Mouse (Mus musculus): ENCODE data around the gene Scube3. TPM values are rescaled to one million over a fixed set of nuclear protein-coding genes. Genes with fewer than 3 reads are reported as not detected.

Scube3 gene
- polyA plus RNA-seq, 1 experiment from 2014 or later, result 7.3 TPM

DNA sequence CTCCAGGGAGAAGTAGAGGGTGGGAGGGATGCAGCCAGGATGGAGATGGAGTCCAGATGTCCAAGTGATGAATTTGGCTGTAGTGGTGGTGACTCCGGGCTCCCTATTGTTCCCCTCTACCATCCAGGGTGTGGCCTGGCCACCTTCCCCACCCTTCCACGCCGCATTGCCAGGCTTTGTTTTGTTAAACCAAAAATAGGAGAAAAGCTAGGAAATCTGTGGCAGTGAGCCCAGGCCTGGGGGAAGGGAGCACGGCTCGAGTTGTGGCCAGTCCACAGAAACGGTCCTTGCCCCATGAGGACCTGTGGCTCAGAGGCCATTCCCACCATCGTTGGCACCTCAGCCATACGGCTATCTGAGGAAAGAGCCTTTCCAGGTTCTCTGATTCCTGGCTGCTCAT, 13.0 kb downstream of the Scube3 start:
- no peak overlapping the region for H3K4me3 ChIP-seq
- H3K9ac ChIP-seq, result no peak overlapping the region
- H3K27me3 ChIP-seq (replicated peaks), result 0 out of 2 replicates have a peak, but pooled peaks cover 4% of the 10 kb centered on the region
- no peak overlapping the region for H3K4me2 ChIP-seq (replicated peaks)
- 87% methylated on average over 8 of the region's 8 CpGs for WGBS
- no peak for ATAC-seq (ENCODE audit: low FRiP score, low read depth)
- no peak overlapping the region for H3K27ac ChIP-seq
- H3K36me3 ChIP-seq, result peaks cover 64% of the 10 kb centered on the region
- peaks cover 15% of the 10 kb centered on the region; the same call in 1 of the 2 replicates for H3K4me1 ChIP-seq
- H3K9me3 ChIP-seq, result no peaks in the 10 kb centered on the region

DNA sequence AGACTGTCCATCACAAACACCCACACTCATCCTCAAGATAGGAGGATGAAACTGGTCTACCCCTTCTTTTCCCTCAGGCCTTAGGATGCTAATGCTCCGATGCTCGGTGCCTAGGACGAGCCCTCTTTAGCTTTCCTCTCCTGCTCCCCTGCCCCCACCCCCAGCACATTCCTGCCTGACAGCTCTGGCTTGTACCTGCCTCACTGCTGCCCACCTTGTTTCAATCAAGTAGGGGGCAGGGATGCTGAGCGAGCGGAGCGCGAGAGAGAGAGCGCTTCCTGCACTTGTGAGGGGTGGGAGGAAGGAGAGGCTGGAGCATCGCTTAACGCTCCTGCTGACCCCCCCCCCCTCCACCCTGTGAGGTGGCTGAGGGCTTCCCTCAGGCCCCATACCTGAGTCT, 18.4 kb downstream of the Scube3 start:
- Histone ChIP-seq H3K4me2 (replicated peaks) (no peak overlapping the region), H3K4me3 (no peak overlapping the region), H3K27me3 (replicated peaks) (0 out of 2 replicates have a peak, but pooled peaks cover 4% of the 10 kb centered on the region), H3K9ac (no peak overlapping the region), H3K9me3 (no peaks in the 10 kb centered on the region), H3K27ac (no peak overlapping the region), H3K36me3 (peaks cover 82% of the 10 kb centered on the region), H3K4me1 (peaks cover 20% of the 10 kb centered on the region; the same call in 1 of the 2 replicates)
- 31% methylated on average over 10 of the region's 10 CpGs for WGBS
- ATAC-seq (ENCODE audit: low FRiP score, low read depth), result no peak

- no peak overlapping the region for H3K9ac ChIP-seq
- H3K36me3 ChIP-seq, result peaks cover 82% of the 10 kb centered on the region
- 0 out of 2 replicates have a peak, but pooled peaks cover 4% of the 10 kb centered on the region for H3K27me3 ChIP-seq (replicated peaks)
Observed at GRCm38 (mm10) chr17:28161310-28161881, 19.5 kb downstream of the Scube3 start.

DNA sequence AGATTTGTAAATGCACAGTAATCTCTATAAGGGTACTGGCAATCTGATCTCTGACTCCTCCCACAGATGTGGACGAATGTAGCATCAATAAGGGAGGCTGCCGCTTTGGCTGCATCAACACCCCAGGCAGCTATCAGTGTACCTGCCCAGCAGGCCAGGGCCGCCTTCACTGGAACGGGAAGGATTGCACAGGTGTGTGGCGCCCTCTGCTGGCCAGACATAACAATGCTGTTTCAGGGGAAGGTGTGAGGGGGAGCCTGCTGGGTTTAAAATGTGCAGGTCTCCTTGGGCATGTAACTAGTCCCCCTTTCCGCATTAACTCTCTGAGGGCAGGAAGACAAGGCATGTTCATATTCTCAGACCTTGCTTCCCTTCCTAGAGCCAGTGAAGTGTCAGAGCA, 21.7 kb downstream of the Scube3 start:
- H3K4me3 ChIP-seq, result no peak overlapping the region
- no peak overlapping the region for H3K4me2 ChIP-seq (replicated peaks)
- WGBS, result 7% methylated on average over 6 of the region's 6 CpGs
- 0 out of 2 replicates have a peak, but pooled peaks cover 4% of the 10 kb centered on the region for H3K27me3 ChIP-seq (replicated peaks)
- no peaks in the 10 kb centered on the region for H3K9me3 ChIP-seq
- peaks cover 77% of the 10 kb centered on the region for H3K36me3 ChIP-seq
- H3K9ac ChIP-seq, result no peak overlapping the region
- H3K4me1 ChIP-seq, result peaks cover 12% of the 10 kb centered on the region; the same call in 1 of the 2 replicates
- H3K27ac ChIP-seq, result no peak overlapping the region
- no peak; the same call in 1 of the 2 replicates for ATAC-seq (ENCODE audit: low FRiP score, low read depth)

More at GRCm38 (mm10) chr17:28161310-28161881, 19.5 kb downstream of the Scube3 start:
- peaks cover 18% of the 10 kb centered on the region; the same call in 1 of the 2 replicates for H3K4me1 ChIP-seq
- 33% methylated on average over 11 of the region's 11 CpGs for WGBS
- H3K9me3 ChIP-seq, result no peaks in the 10 kb centered on the region
- no peak overlapping the region for H3K27ac ChIP-seq
- no peak overlapping the region for H3K4me3 ChIP-seq
- H3K4me2 ChIP-seq (replicated peaks), result no peak overlapping the region
- ATAC-seq (ENCODE audit: low FRiP score, low read depth), result no peak

- ATAC-seq (ENCODE audit: low FRiP score, low read depth), result no peak
- H3K27ac ChIP-seq, result no peak overlapping the region
- H3K36me3 ChIP-seq, result peaks cover 51% of the 10 kb centered on the region
- 89% methylated on average over 6 of the region's 6 CpGs for WGBS
- H3K27me3 ChIP-seq (replicated peaks), result no peaks in the 10 kb centered on the region
- no peak overlapping the region for H3K4me2 ChIP-seq (replicated peaks)
- H3K9me3 ChIP-seq, result no peaks in the 10 kb centered on the region
- no peak overlapping the region for H3K4me3 ChIP-seq
- peaks cover 12% of the 10 kb centered on the region for H3K4me1 ChIP-seq
- H3K9ac ChIP-seq, result no peak overlapping the region
Observed at GRCm38 (mm10) chr17:28170460-28171305, 28.7 kb downstream of the Scube3 start.

DNA sequence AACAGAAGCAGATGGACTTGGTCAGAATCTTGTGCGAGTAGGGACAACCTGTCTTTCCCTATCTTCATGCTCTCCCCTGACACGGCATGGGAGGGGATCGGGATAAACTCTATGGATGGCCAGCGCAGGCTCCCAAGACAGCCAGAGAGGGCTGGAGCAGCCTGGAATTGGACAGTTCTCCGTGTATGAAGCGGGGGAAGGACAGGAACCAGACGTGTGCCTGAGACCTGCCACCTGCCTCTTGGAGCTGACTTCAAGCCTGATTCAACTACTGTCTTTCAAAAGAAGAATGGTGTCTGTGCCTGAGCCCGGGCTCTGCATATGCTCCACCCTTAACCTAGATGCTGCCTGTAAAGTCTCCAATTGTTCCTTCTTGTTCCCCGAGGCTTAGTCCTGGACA, 30.7 kb downstream of the Scube3 start:
- Histone ChIP-seq H3K9me3 (no peaks in the 10 kb centered on the region), H3K4me2 (replicated peaks) (no peak overlapping the region), H3K4me1 (peaks cover 23% of the 10 kb centered on the region), H3K36me3 (peaks cover 39% of the 10 kb centered on the region), H3K9ac (no peak overlapping the region), H3K4me3 (no peak overlapping the region), H3K27me3 (replicated peaks) (no peaks in the 10 kb centered on the region), H3K27ac (no peak overlapping the region)
- no peak for ATAC-seq (ENCODE audit: low FRiP score, low read depth)
- 76% methylated on average over 9 of the region's 9 CpGs for WGBS

DNA sequence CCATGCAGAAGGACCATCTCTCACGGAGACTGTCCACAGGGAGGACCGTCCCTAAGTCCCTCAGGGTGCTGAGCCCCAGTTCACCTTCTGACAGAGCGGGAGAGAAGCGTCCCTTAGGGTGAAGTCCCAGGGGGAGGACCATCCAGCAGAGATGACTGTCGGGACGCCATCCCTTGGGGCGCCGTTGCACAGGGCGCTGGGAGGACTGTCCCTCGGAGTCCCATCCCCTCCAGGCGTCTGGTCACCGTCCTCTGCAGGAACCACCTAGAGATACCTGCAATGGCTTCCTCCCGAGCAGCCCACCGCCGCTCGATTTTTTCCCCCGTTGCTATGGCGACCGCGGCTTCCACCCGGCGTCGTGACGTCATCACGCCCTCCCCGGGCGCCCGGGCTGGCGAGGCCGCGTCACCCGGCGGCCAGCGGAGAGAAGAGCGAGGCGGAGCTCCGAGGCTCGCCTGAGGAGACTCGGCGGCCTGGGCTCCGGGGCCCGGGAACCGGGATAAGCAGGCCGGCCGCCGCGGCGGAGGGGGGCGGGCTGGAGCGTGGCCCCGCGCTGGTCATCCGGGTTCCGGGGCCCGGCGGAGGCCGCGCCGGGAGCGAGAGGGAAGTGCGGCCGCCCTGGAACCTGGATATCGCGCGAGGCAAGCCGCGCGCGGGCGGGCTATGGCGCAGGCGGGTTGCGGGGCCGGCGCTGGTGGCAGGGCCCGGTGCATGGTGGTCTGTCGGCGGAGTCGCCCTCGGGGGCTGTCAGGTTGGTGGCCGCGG, 35.0 kb downstream of the Scube3 start, which contains the start of gene Zfp523:
TSS of gene Zfp523 (plus strand) at position 355 of the 765 bp plus-strand sequence.
- Histone ChIP-seq H3K27ac (peak within 1 kb of the TSS; percentile 88), H3K4me2 (replicated peaks) (peak within 1 kb of the TSS; percentile 97), H3K36me3 (0 out of 2 replicates have a peak, but pooled peaks cover 6% of the 10 kb centered on the region), H3K27me3 (replicated peaks) (no peaks in the 10 kb centered on the region), H3K4me1 (peaks cover 31% of the 10 kb centered on the region), H3K9ac (peak within 1 kb of the TSS; percentile 96), H3K9me3 (no peaks in the 10 kb centered on the region), H3K4me3 (peak within 1 kb of the TSS; percentile 88)
- peak; percentile 87 for ATAC-seq (ENCODE audit: low FRiP score, low read depth)
- WGBS, result under 1% methylated on average over 82 of the region's 82 CpGs

DNA sequence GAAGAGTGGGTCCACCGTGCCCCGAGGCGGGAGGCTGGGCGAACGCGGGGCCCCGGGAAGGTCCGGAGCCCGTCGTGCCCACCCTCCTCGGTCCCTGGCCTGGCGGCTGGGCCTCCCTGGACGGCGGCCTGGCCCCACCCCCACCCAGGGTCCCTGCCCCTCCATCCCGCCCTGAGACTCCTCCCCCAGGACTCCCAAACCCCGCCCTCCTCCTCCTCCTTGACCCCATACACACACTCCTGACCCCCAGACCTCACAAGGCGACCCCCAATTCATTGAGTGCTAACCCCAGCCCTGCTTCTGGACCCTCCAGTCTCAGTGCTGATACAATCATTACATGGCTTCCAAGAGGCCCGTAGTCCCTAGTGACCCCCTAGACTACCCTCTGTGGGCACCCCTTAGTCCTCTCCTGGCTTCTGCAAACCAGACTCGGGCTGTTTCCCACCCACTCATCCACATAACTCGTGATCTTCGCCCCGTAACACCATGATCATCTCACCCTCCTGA, 35.7 kb downstream of the Scube3 start:
- WGBS, result 10% methylated on average over 21 of the region's 22 CpGs
- peaks cover 29% of the 10 kb centered on the region for H3K4me1 ChIP-seq

DNA sequence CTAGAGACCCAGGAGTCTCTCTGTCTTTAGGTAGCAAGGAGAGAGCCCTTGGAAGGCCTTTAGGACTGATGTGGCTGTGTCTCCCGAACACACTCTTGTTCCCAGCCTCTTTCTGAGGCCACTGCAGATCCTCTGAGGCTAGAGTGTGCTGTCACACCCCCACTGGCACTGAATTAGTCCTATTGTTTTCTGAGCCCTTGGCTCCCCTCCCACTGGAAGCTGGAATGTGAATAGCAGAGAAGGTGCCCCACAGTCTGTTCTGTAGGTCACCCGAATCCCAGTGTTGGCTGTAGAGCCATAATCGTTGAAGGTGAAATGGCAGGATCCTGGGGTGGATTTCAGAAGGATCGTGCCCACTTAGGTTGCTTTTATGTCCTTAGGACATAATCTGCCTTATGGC, 38.4 kb downstream of the Scube3 start:
- Histone ChIP-seq H3K36me3 (peaks cover 5% of the 10 kb centered on the region; the same call in 1 of the 2 replicates), H3K4me3 (no peak overlapping the region), H3K27ac (no peak overlapping the region), H3K4me1 (peaks cover 24% of the 10 kb centered on the region), H3K27me3 (replicated peaks) (no peaks in the 10 kb centered on the region), H3K4me2 (replicated peaks) (no peak overlapping the region), H3K9me3 (no peaks in the 10 kb centered on the region), H3K9ac (no peak overlapping the region)
- WGBS, result 29% methylated on average over 4 of the region's 4 CpGs
- ATAC-seq (ENCODE audit: low FRiP score, low read depth), result no peak

More for the DNA sequence above, 35.7 kb downstream of the Scube3 start:
- H3K27me3 ChIP-seq (replicated peaks), result no peaks in the 10 kb centered on the region
- peak overlapping the region; percentile 97 for H3K4me2 ChIP-seq (replicated peaks)
- peak overlapping the region; percentile 96 for H3K9ac ChIP-seq
- H3K27ac ChIP-seq, result peak overlapping the region; percentile 88
- H3K9me3 ChIP-seq, result no peaks in the 10 kb centered on the region
- peak; percentile 71 for ATAC-seq (ENCODE audit: low FRiP score, low read depth)
- H3K4me3 ChIP-seq, result peak overlapping the region; percentile 88
- H3K36me3 ChIP-seq, result 0 out of 2 replicates have a peak, but pooled peaks cover 5% of the 10 kb centered on the region

DNA sequence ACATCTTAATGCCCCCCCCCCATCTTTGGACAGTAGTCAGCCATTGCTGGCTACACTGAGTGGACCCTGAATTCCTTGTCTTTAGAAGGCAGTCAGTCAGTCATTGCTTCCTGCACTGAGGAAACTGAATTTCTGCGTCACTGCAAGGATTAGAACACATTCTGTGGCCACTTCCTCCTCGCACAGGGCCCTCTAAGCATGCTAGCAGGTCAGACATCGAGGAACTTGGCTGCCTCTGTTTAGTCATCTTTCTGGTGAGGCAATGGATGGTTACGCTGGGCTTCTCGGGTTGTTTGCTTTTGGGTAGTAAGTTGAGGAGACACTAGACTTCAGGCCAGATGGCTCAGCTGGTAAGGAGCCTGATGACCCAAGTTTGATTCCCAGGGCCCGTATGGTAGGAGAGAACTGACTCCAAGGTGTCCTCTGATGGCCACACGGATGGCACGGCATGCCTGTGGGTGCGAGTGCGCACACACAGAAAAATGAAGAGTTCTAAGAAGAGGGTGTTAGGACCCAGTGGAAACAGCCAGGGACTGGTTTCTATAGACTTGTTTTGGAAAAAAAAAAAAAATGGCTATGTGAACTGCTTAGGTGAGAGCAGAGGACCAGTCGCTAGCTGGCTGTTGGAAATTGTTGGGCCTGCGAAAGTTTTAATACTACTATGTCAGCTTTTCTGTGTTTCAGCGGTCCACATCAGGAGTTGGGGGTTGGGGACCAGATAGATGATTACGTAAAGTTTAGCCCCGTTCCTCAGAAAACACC, 39.0 kb downstream of the Scube3 start:
- no peak for ATAC-seq (ENCODE audit: low FRiP score, low read depth)
- 86% methylated on average over 15 of the region's 15 CpGs for WGBS
- Histone ChIP-seq H3K4me1 (peaks cover 24% of the 10 kb centered on the region), H3K4me2 (replicated peaks) (no peak overlapping the region), H3K27me3 (replicated peaks) (no peaks in the 10 kb centered on the region), H3K9me3 (no peaks in the 10 kb centered on the region), H3K4me3 (no peak overlapping the region), H3K36me3 (peaks cover 5% of the 10 kb centered on the region; the same call in 1 of the 2 replicates), H3K9ac (no peak overlapping the region), H3K27ac (no peak overlapping the region)

DNA sequence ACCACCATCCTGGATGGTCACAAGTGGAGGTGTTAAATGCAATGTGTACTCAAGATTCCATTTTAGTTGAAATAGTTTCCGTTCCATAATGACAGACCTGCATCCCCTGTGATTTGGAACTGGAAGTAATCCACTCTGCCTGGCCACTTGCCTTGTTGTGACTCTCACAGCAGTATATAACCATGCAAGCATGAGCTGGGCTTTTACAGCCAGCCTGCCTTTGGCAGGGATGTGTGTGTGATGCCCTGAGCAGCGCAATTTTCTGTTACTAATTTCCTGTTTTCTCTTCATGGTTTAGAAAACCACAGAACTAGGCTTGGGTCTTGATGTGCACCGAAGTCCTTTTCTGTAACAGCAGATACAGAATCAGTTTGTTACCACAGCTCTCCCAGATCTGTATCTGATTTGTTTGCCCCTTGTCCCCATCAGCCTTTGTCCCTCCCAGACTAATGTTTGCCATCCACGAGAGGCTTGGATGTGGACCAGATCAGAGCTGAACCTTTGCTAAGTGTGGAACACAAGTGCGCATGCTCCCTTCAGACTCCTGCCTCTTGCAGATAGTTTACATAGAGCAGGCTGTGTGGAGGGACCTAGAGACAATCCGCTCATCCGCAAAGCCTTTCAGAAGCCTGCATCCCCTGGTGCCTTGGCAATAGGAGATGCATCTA, 43.2 kb downstream of the Scube3 start:
- Histone ChIP-seq H3K4me2 (replicated peaks) (no peak overlapping the region), H3K9me3 (no peaks in the 10 kb centered on the region), H3K27me3 (replicated peaks) (no peaks in the 10 kb centered on the region), H3K4me1 (peaks cover 4% of the 10 kb centered on the region; the same call in 1 of the 2 replicates), H3K9ac (no peak overlapping the region), H3K4me3 (no peak overlapping the region), H3K36me3 (peaks cover 13% of the 10 kb centered on the region), H3K27ac (no peak overlapping the region)
- 91% methylated on average over 7 of the region's 7 CpGs for WGBS
- ATAC-seq (ENCODE audit: low FRiP score, low read depth), result no peak
